Mouse (Mus musculus) ES-E14 (cell line): ENCODE results near the gene Fam181a.

Experiments
- CHD2 ChIP-seq: IDR thresholded peaks from 2 replicates; pipeline ENCODE4 v1.6.1; 2014; ENCODE audit warnings: mild to moderate bottlenecking, low read depth, low read length, inconsistent platforms
- MAFK ChIP-seq: IDR thresholded peaks from 2 replicates; pipeline ENCODE4 v1.6.1; 2014; ENCODE audit warnings: mild to moderate bottlenecking, low read depth, low read length, inconsistent platforms; ENCODE audit not compliant: insufficient read depth
- ZC3H11A ChIP-seq: IDR thresholded peaks from 2 replicates; pipeline ENCODE4 v1.6.1; 2012; ENCODE audit warnings: low read depth, mild to moderate bottlenecking, inconsistent platforms, low read length, borderline replicate concordance
- ZNF384 ChIP-seq: IDR thresholded peaks from 2 replicates; pipeline ENCODE4 v1.6.1; 2012; ENCODE audit warnings: low read depth, low read length, inconsistent platforms

DNA sequence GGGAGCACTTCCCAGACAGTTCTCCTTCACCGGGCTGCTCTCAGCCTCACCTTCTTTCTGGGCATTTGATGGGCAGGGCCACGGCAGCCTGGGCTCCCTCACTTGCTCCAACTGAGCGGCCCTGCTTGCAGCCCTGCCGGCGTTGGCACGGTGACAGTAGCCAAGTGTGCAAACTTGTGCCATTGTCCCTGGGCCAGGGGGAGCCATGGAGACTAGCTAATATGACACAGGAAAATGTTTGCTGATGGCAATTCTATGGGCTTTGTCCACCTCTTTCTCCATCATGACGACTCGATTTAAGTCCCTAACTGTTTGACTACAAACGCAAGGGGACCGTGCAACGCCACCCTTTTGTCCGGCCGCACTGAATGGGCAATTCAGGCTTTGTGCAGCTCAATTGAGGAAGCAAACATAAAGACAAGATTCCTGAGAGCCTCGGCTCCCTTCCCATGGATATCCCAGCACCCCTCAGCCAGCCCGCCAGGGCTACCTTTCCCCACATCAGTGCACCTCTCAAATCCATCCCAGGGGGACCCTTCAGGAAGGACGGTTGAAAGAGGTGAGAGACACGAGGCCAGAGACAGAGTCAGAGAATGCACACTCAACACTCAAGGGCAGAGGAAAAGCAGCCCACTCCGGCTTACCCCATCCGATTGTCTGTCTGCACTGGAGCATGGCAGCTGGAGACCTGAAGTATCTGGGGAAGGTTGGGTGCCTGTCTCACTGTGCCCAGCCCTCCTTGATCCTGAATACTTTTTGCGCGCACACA lies 3.3 kb downstream of the Fam181a start:
- TF ChIP-seq ZNF384 (no peak), CHD2 (no peak), ZC3H11A (no peak), MAFK (no peak)
